Mouse (Mus musculus) CH12.LX (cell line): ENCODE results near the gene Armcx5. TPM values are rescaled to one million over a fixed set of nuclear protein-coding genes. Genes with fewer than 3 reads are reported as not detected.

Experiments
- polyA plus RNA-seq: library from polyadenylated mRNA; unstranded; fragments of >175 nt; gene quantifications from 2 replicates; pipeline ENCODE4 v1.2.1, GENCODE M21; 2012; ENCODE audit warnings: low read depth; ENCODE audit not compliant: insufficient read length
- total RNA-seq, 2 experiments: library from RNA; depleted of rRNA; stranded (reverse); fragments of 300-350 nt in 1 of 2; fragments of >200 nt in 1 of 2; gene quantifications; 2 replicates each; pipeline ENCODE4 v1.2.3; 2012 to 2014

Armcx5 gene
- total and polyA plus RNA-seq, 3 experiments, result 5.6 to 10.9 (median 7.5) TPM

Other genes starting within 250 kb of the Armcx5 start
- 0.46 and 0.55 TPM in 2 replicates for gene AV320801, start 248.1 kb upstream of the Armcx5 start, total RNA-seq (2012; rRNA removed)
- gene AV320801, start 248.1 kb upstream of the Armcx5 start, total RNA-seq (2014; rRNA removed), result 2.4 and 2.9 TPM in 2 replicates
- 0.81 and 1.3 TPM in 2 replicates for gene AV320801, start 248.1 kb upstream of the Armcx5 start, polyA plus RNA-seq
- 68.3 and 96.7 TPM in 2 replicates for gene Nxf7, start 144.0 kb upstream of the Armcx5 start, total RNA-seq (2012; rRNA removed)
- 120 and 132 TPM in 2 replicates for gene Nxf7, start 144.0 kb upstream of the Armcx5 start, total RNA-seq (2014; rRNA removed)
- gene Nxf7, start 144.0 kb upstream of the Armcx5 start, polyA plus RNA-seq, result 133 and 183 TPM in 2 replicates
- 0.08 TPM in 2 replicates for gene Prame, start 115.0 kb upstream of the Armcx5 start, total RNA-seq (2012; rRNA removed)
- not detected in 2 replicates for gene Prame, start 115.0 kb upstream of the Armcx5 start, total RNA-seq (2014; rRNA removed)
- gene Prame, start 115.0 kb upstream of the Armcx5 start, polyA plus RNA-seq, result not detected in 2 replicates
- 6.6 and 7.2 TPM in 2 replicates for gene Tcp11x2, start 48.9 kb upstream of the Armcx5 start, total RNA-seq (2012; rRNA removed)
- gene Tcp11x2, start 48.9 kb upstream of the Armcx5 start, total RNA-seq (2014; rRNA removed), result 12.4 and 15.0 TPM in 2 replicates
- gene Tcp11x2, start 48.9 kb upstream of the Armcx5 start, polyA plus RNA-seq, result 12.9 and 13.1 TPM in 2 replicates
- gene Tmsb15a, start 17.5 kb upstream of the Armcx5 start, total RNA-seq (2012; rRNA removed), result not detected in 2 replicates
- gene Tmsb15a, start 17.5 kb upstream of the Armcx5 start, total RNA-seq (2014; rRNA removed), result not detected in 2 replicates
- not detected in 2 replicates for gene Tmsb15a, start 17.5 kb upstream of the Armcx5 start, polyA plus RNA-seq
- 6.4 and 8.1 TPM in 2 replicates for gene Gprasp1, start within 50 bp of the Armcx5 start, total RNA-seq (2012; rRNA removed)
- gene Gprasp1, start within 50 bp of the Armcx5 start, total RNA-seq (2014; rRNA removed), result 9.3 and 10.6 TPM in 2 replicates
- gene Gprasp1, start within 50 bp of the Armcx5 start, polyA plus RNA-seq, result 15.0 and 15.7 TPM in 2 replicates
- gene Bhlhb9, start 54.9 kb downstream of the Armcx5 start, total RNA-seq (2012; rRNA removed), result 13.8 and 17.1 TPM in 2 replicates
- 24.7 and 25.6 TPM in 2 replicates for gene Bhlhb9, start 54.9 kb downstream of the Armcx5 start, total RNA-seq (2014; rRNA removed)
- 27.9 and 29.3 TPM in 2 replicates for gene Bhlhb9, start 54.9 kb downstream of the Armcx5 start, polyA plus RNA-seq
- gene Gprasp2, start 96.3 kb downstream of the Armcx5 start, total RNA-seq (2012; rRNA removed), result 0.08 TPM in 2 replicates
- gene Gprasp2, start 96.3 kb downstream of the Armcx5 start, total RNA-seq (2014; rRNA removed), result not detected in 2 replicates
- 0.40 TPM in 1 of 2 replicates, not detected in the other for gene Gprasp2, start 96.3 kb downstream of the Armcx5 start, polyA plus RNA-seq